Mouse (Mus musculus): ENCODE data around the gene Zfp800.

Zfp800 gene

GRCm38 (mm10) chr6:28396051-28396852 lies 1.6 kb downstream of the Zfp800 start:
- DNase-seq, result no peak

- no peak for DNase-seq
Measured at GRCm38 (mm10) chr6:28389038-28389437, 8.8 kb downstream of the Zfp800 start.

- no peak for DNase-seq
Measured at GRCm38 (mm10) chr6:28385169-28385568, 12.6 kb downstream of the Zfp800 start.

GRCm38 (mm10) chr6:28381983-28382382 lies 15.8 kb downstream of the Zfp800 start:
- no peak for DNase-seq

GRCm38 (mm10) chr6:28369966-28370683 lies 27.7 kb downstream of the Zfp800 start:
- no peak for DNase-seq

GRCm38 (mm10) chr6:28367575-28367974 lies 30.2 kb downstream of the Zfp800 start:
- DNase-seq, result no peak

- no peak for DNase-seq
Measured at GRCm38 (mm10) chr6:28351066-28351465, 46.7 kb downstream of the Zfp800 start.

GRCm38 (mm10) chr6:28345677-28346076 lies 52.1 kb downstream of the Zfp800 start:
- DNase-seq, result no peak

GRCm38 (mm10) chr6:28345181-28345580 lies 52.6 kb downstream of the Zfp800 start:
- DNase-seq, result no peak

GRCm38 (mm10) chr6:28342863-28343262 lies 54.9 kb downstream of the Zfp800 start:
- no peak for DNase-seq

- DNase-seq, result no peak
Measured at GRCm38 (mm10) chr6:28341174-28341573, 56.6 kb downstream of the Zfp800 start.

GRCm38 (mm10) chr6:28339410-28339809 lies 58.4 kb downstream of the Zfp800 start:
- no peak for DNase-seq

GRCm38 (mm10) chr6:28333696-28334095 lies 64.1 kb downstream of the Zfp800 start:
- no peak for DNase-seq

- DNase-seq, result no peak
Measured at GRCm38 (mm10) chr6:28332546-28332945, 65.3 kb downstream of the Zfp800 start.

- no peak for DNase-seq
Measured at GRCm38 (mm10) chr6:28329815-28330214, 68.0 kb downstream of the Zfp800 start.

- DNase-seq, result no peak
Measured at GRCm38 (mm10) chr6:28329002-28329596, 68.7 kb downstream of the Zfp800 start.

- no peak for DNase-seq
Measured at GRCm38 (mm10) chr6:28326720-28327119, 71.1 kb downstream of the Zfp800 start.

GRCm38 (mm10) chr6:28322399-28322798 lies 75.4 kb downstream of the Zfp800 start:
- DNase-seq, result no peak

- DNase-seq, result no peak
Measured at GRCm38 (mm10) chr6:28319648-28320270, 78.0 kb downstream of the Zfp800 start.

- no peak for DNase-seq
Measured at GRCm38 (mm10) chr6:28318820-28319573, 78.8 kb downstream of the Zfp800 start.

- DNase-seq, result no peak
Measured at GRCm38 (mm10) chr6:28315208-28315607, 82.6 kb downstream of the Zfp800 start.

GRCm38 (mm10) chr6:28312067-28312466 lies 85.7 kb downstream of the Zfp800 start:
- no peak for DNase-seq
